Mouse (Mus musculus): ENCODE measurements around the gene Srm.

Srm gene

DNA sequence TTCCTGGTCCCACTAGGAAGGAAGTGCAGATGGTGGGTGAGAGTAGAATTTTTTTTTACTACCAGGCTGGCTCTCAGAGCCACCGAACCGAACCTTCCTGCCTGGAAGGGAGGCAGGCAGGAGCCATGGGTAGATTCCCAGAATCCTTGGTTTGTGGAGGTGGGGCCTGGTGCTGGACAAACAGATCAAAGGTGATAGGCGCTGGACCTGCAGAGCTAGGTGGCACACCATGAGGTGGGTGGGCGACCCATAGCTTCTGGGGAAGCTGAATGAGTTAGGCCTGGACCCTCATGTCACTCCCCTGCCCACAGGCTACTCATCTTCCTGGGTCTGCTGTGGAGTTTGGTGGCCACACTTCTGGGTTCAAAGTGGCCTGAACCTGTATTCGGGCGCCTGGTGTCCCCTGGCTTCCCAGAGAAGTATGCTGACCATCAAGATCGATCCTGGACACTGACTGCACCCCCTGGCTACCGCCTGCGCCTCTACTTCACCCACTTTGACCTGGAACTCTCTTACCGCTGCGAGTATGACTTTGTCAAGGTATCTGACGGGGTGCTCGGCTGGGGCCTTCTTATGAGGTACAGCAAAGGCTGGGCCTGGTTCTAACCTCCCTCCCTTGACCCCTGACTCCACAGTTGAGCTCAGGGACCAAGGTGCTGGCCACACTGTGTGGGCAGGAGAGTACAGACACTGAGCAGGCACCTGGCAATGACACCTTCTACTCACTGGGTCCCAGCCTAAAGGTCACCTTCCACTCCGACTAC is 11.2 kb downstream of the Srm start, which contains the start of gene Masp2:
Gene Masp2 (plus strand): TSS at position 198 of the 764 bp plus-strand sequence.
- DNase-seq, result no peak

- no peak for DNase-seq
Observed at GRCm38 (mm10) chr4:148603376-148604139, 12.3 kb downstream of the Srm start.

DNA sequence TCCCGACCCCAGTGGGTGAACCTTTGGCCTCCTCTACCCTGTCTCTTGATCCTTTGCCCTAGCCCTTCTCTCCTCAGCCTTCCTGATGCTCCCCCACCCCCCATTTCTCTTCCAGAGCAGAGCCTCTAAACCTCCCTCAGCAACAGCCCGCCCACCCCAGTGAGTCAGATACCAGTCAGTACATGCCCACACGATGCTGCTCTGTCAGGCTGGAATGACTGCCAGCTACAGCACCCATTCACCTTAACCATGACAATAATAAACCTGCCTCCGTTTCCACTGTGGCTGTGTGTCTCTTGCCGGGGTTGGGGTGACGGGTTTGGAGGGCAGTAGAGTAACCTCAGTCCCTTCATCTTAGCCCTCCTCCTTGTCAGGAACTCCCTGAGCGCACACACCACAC is 12.8 kb downstream of the Srm start:
- no peak for DNase-seq

DNA sequence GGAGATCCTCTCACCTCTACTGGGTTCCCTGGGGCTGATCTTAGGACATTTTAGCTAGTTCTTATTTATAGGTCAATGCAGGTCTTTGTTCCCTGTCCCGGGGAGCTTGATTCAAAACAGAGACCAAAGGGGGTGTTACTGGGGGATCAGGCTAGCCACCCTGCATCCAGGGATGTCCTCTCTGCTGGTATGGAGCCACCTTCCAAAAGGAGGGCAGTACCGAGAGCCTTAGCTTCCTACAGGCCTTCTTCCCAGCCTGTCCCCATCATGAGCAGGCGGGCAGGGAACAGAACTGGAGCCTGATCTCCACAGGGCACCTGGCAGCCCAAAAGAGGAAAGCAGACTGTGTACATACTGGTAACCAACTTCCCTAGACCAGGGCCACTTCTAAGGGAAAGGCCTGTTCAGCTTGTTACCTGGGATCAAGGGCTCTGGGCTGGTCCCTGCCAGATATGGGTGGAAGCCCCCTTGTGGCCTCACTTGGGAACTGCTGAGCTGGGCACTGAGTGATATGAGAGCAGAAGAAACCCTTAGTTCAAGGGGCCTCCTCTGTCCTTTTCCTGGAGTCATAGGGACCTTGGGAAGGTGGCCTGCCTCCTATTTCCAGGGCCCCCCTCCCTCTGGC is 13.3 kb downstream of the Srm start:
- peak; percentile 43 for DNase-seq

GRCm38 (mm10) chr4:148607758-148608157 is 16.5 kb downstream of the Srm start:
- DNase-seq, result peak; percentile 66

DNA sequence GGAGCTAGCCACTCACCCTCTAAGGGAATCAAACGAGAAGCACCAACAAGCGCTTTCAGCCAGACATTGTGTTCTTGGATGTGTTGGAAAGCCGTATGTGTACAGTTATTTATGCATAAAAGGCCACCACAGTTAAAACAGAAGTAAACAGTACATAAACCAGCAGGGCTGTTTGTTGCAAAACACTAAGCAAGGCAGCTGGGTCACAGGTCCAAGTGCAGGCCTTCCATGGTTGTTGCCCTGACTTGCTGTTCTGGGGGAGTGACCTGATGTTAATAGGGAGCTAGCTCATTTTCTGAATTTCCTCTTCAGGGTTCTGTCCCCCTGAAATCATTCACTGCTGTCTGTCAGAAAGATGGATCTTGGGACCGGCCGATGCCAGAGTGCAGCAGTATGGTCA is 18.5 kb downstream of the Srm start:
- no peak for DNase-seq

- no peak for DNase-seq
Observed at GRCm38 (mm10) chr4:148610631-148611364, 19.5 kb downstream of the Srm start.

DNA sequence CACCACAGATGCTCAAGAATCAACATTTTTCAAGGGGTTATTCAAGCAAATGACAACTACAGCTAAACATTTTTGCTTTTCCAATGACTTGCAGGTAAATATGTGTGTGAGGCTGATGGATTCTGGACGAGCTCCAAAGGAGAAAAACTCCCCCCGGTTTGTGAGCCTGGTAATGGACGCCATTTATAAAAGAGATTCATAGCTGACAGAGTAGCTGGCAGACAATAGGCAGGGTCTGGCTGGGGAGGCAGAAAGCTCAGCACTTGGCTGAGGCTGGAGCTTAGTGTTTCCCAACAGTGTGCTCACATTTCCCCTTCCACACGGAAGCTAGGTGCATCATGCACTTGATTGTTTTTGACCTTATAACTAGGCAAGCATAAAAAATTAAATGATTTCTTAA is 21.3 kb downstream of the Srm start:
- DNase-seq, result no peak

DNA sequence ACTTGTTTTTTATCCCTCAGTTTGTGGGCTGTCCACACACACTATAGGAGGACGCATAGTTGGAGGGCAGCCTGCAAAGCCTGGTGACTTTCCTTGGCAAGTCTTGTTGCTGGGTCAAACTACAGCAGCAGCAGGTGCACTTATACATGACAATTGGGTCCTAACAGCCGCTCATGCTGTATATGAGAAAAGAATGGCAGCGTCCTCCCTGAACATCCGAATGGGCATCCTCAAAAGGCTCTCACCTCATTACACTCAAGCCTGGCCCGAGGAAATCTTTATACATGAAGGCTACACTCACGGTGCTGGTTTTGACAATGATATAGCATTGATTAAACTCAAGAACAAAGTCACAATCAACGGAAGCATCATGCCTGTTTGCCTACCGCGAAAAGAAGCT is 22.4 kb downstream of the Srm start:
- no peak for DNase-seq

DNA sequence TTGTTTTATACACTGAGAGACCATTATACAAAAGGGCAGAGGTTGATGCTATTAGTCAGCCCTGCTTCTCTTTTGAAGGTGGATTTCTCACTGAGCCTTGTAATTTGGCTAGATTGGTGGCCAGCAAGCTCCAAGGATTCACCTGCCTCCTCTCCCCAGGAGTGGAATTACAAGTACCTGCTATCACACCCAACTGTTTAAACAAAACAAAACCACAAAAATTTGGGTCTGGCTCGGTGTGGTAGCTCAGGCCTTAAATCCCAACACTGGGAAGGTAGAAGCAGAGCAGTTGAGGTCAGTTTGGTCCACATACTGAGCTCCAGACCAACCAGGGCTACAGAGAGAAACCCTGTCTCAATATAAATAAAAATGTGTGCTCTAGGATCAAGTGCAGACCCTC is 28.5 kb downstream of the Srm start:
- DNase-seq, result no peak

GRCm38 (mm10) chr4:148620718-148621117 is 29.4 kb downstream of the Srm start:
- DNase-seq, result no peak

GRCm38 (mm10) chr4:148622485-148622884 is 31.2 kb downstream of the Srm start:
- no peak for DNase-seq

GRCm38 (mm10) chr4:148623609-148624008 is 32.3 kb downstream of the Srm start:
- DNase-seq, result no peak

GRCm38 (mm10) chr4:148625010-148625409 is 33.7 kb downstream of the Srm start:
- no peak for DNase-seq

DNA sequence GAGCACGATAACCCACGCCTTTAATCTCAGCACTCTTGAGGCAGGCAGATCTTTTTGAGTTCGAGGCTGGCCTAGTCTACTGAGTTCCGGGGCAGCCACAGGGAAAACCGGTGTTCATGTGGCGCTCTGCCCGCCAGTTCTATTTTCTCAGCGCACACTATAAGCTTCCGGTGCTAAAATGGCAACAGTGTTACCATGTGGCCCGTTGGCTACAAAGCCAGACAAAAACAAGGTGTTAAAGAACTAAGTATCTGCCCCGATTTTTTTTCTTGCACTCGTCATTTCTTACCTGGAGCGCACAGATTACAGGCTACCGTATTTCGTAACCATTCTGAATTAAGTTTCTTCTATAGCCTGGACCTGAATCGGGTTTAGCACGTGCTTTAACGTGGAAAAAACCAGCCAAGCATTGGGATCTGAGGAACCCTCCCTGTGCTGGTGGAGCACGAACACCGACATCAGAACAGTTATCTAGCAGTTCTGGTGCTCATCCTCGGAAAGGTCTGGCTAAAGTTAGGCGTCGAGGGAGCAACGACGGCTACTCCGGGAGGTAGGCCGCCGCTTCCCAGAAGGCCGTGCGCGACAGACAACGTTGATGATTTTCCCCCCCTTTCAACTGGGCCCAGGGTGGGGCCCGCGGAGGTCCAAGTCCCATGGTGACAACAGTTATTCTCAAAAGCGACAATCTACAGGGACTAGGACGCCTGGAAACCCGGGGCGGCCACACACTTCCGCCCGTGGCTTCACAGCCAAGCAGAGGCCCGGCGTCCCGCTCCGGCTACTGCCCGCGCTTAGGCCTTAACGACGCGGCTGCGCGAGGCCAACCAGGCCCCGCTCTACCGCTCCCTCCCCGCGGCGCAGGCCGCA is 34.7 kb downstream of the Srm start:
- DNase-seq, result no peak

DNA sequence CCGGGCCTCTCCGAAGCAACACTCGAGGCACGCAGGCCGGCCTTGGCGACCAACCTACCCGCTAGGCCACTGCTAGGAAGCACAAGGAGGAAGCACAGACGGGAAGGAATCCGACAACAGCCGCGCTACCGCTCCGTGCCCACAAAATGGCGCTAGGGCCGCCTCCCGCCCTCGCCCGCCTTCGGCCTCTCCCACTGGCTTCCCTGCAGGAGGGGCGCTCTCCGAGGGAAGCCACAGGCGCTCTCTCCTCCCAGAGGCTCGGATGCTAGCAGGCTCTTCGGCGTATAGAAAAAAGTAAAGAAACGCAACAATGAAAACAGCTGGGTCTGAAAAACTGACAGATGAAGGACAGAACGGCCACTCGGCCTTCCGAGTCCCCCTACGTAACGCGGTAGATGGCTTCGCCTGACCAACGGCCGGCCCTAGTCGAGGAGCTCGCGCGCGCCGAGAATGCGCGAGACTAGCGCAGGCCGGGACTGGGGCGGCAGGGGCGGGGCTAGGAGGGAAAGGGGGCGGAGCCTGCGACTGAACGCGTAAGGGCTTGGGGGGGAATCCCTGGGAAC is 35.4 kb downstream of the Srm start, which contains the start of gene Tardbp:
Gene Tardbp (minus strand): TSS at position 397 of the 563 bp plus-strand sequence.
- peak; percentile 96 for DNase-seq

- DNase-seq, result no peak
Observed at GRCm38 (mm10) chr4:148627246-148627645, 35.9 kb downstream of the Srm start.

DNA sequence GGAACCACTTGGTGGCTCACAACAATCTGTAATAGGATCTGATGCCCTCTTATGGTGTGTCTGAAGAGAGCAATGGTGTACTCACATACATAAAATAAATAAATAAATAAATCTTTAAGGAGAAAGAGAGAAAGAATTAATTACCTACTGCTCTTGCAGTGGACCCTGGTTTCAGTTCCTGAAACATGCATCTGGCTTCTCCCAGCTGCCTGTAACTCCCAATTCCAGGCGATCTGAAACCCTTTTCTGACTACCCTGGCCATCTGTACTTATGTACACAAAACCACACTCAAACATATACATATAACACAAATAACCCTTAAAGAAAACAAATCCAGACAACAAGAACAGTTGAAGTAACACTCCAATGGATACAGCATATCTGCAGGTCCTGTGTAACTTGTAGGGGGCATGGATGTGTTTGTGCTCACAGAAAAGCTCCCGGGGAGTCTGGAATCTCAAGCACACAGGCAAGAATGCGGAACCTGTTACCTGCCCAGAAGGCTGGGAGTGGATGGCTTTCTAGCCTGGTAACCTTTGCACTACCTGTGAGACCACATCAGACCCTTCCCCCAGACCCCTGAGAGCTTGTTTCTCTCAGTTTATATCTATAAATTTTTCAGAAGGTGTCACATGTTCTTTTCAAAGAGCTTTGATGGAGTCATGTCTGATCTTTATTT is 40.9 kb downstream of the Srm start:
- DNase-seq, result no peak

GRCm38 (mm10) chr4:148633395-148634061 is 42.2 kb downstream of the Srm start:
- DNase-seq, result no peak

GRCm38 (mm10) chr4:148635309-148635708 is 44.0 kb downstream of the Srm start:
- DNase-seq, result no peak
